In the genomic region with DNA sequence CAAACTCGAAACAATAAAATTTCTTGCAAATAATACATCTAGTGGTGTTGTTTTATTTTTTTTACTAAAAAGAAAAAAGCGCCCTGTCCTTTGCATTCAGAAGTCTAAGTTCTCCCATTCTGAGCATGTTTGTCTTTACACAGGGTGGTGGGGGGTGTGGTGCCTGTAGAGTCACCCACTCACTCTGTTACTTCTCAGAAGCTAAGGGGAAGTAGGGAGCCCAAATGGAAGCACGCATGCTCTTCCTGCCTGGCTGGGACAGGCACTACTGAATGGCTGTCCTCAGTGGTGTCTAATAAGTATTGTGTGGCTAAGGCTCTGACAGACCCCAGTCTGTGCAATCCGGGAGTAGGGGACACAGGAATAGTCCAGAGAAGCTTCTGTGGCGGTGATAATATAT, we compare ENCODE assay signal across 21 mouse cellular contexts.
DNase-seq lines count a peak whose midpoint lies in the region; ATAC-seq and TF ChIP-seq lines count a peak whose summit lies in the region.
"Had no signal": no experiment of that assay in that cellular context is flagged by ENCODE, and none has a peak within 500 bp of the region (broad histone marks: within the 10 kb centered on the region; RNA-seq: fewer than 3 reads in every experiment).

No protein-coding gene starts in this region.

- WGBS in heart, adult 2 months: 76% methylated on average over 5 of the region's 5 CpGs
- 78% methylated on average over 5 of the region's 5 CpGs for WGBS in heart, embryonic 10.5 days
- WGBS in liver, postnatal 0 days (ENCODE audit: insufficient replicate concordance): 59% methylated on average over 5 of the region's 5 CpGs

- DNase-seq in heart, adult 2 months: no peak
- no peak for DNase-seq in heart, embryonic 10.5 days (ENCODE audit: low spot score)
- no peak for DNase-seq in liver, postnatal 0 days
- DNase-seq in liver: no peak
- DNase-seq in urinary bladder, adult 2 months (ENCODE audit: low spot score): no peak
- no peak for DNase-seq in spleen, postnatal 14 days (ENCODE audit: low spot score in 2 of 2)
- DNase-seq: adrenal gland, postnatal 14 days; cerebellum, adult 18-20 months; cerebellum, adult 9-11 months; cerebellum, postnatal 36 days; gastrocnemius, postnatal 10 days; heart, postnatal 10 days; heart, postnatal 4 days had no signal

- H3K4me1 ChIP-seq in heart, adult 2 months (ENCODE audit: control insufficient read depth, insufficient read depth, low read length): peaks cover 27% of the 10 kb centered on the region
- H3K4me1 ChIP-seq in heart, embryonic 10.5 days: peaks cover 19% of the 10 kb centered on the region
- peaks cover 14% of the 10 kb centered on the region; the same call in 1 of the 2 replicates for H3K4me1 ChIP-seq in liver, postnatal 0 days (ENCODE audit: insufficient read depth)
- H3K4me1 ChIP-seq: forebrain, embryonic 13.5 days had no signal

- no peaks in the 10 kb centered on the region for H3K27me3 ChIP-seq in heart, adult 2 months (ENCODE audit: control insufficient read depth, insufficient read depth, low read length)
- no peaks in the 10 kb centered on the region for H3K27me3 ChIP-seq in heart, embryonic 10.5 days (ENCODE audit: insufficient read depth, poor library complexity, severe bottlenecking)
- H3K27me3 ChIP-seq in liver, postnatal 0 days (ENCODE audit: insufficient read depth, low read length): no peaks in the 10 kb centered on the region
- H3K27me3 ChIP-seq: forebrain, embryonic 13.5 days; hindbrain, embryonic 13.5 days; Patski had no signal

- TF ChIP-seq EP300 in heart, adult 2 months (IDR thresholded peaks at IDR 0.05; ENCODE audit: insufficient read depth, low read depth, low read length): no peak
- TF ChIP-seq EP300 in liver, postnatal 0 days (IDR thresholded peaks at IDR 0.05; ENCODE audit: low read depth): no peak

- no peaks in the 10 kb centered on the region for H3K9me3 ChIP-seq in heart, embryonic 10.5 days
- H3K9me3 ChIP-seq in liver, postnatal 0 days (ENCODE audit: low read length): no peaks in the 10 kb centered on the region
- H3K9me3 ChIP-seq: embryonic facial prominence, embryonic 10.5 days; forebrain, embryonic 13.5 days; hindbrain, embryonic 13.5 days had no signal

- no peak for TF ChIP-seq POLR2A in heart, adult 2 months (IDR thresholded peaks at IDR 0.05; ENCODE audit: insufficient read depth, low read depth, low read length)

- H3K79me2 ChIP-seq in heart, adult 2 months (replicated peaks; ENCODE audit: control insufficient read depth, insufficient read depth, low read length): no peaks in the 10 kb centered on the region

- peak overlapping the region; percentile 57 for H3K27ac ChIP-seq in heart, adult 2 months
- no peak overlapping the region for H3K27ac ChIP-seq in heart, embryonic 10.5 days
- 0 out of 2 replicates have a peak overlapping the region, but pooled peaks have one; percentile 13 for H3K27ac ChIP-seq in liver, postnatal 0 days (ENCODE audit: low read depth)
- H3K27ac ChIP-seq: forebrain, embryonic 13.5 days; hindbrain, embryonic 13.5 days; hindbrain, postnatal 0 days had no signal

- intact Hi-C loops in heart, adult 2 months (cut with DNase I): loop anchor here (2.0 kb wide), 1 partner anchor 22 kb away; no protein-coding TSS in a partner anchor

- H3K36me3 ChIP-seq in heart, adult 2 months (ENCODE audit: control insufficient read depth, insufficient read depth, low read length): peaks cover 6% of the 10 kb centered on the region
- H3K36me3 ChIP-seq in heart, embryonic 10.5 days: no peaks in the 10 kb centered on the region
- H3K36me3 ChIP-seq in liver, postnatal 0 days (replicated peaks; ENCODE audit: insufficient read depth, low read length): no peaks in the 10 kb centered on the region
- H3K36me3 ChIP-seq: embryonic facial prominence, embryonic 10.5 days; hindbrain, embryonic 13.5 days had no signal

- H3K4me3 ChIP-seq in heart, adult 2 months: no peak overlapping the region
- no peak overlapping the region for H3K4me3 ChIP-seq in heart, embryonic 10.5 days
- H3K4me3 ChIP-seq in liver, postnatal 0 days (ENCODE audit: low read depth, low read length): no peak overlapping the region
- H3K4me3 ChIP-seq: embryonic facial prominence, embryonic 10.5 days; forebrain, embryonic 13.5 days; hindbrain, embryonic 13.5 days had no signal

- H3K4me2 ChIP-seq in liver, postnatal 0 days (ENCODE audit: low read depth, low read length): no peak overlapping the region
- H3K4me2 ChIP-seq: forebrain, embryonic 13.5 days; hindbrain, embryonic 13.5 days had no signal

- no peak for ATAC-seq in liver, postnatal 0 days
- ATAC-seq in granulocyte monocyte progenitor cell, adult 5-6 weeks (replicated peaks; ENCODE audit: poor library complexity, severe bottlenecking): peak; percentile 52
- peak; percentile 60 for ATAC-seq in monocyte, adult 5-6 weeks (replicated peaks; ENCODE audit: insufficient number of reproducible peaks, low FRiP score, low TSS enrichment, poor library complexity, severe bottlenecking)
- ATAC-seq: activated CD4-positive, CD25-positive, alpha-beta regulatory T cell, adult 4 months; forebrain, embryonic 13.5 days; hindbrain, postnatal 0 days; Patski had no signal

- TF ChIP-seq CTCF in heart, adult 2 months (IDR thresholded peaks at IDR 0.05): no peak
- no peak for TF ChIP-seq CTCF in liver, postnatal 0 days (IDR thresholded peaks at IDR 0.05; ENCODE audit: low read depth)

- no peak overlapping the region for H3K9ac ChIP-seq in heart, adult 2 months (ENCODE audit: low read depth, low read length)
- H3K9ac ChIP-seq in liver, postnatal 0 days (replicated peaks): no peak overlapping the region
- H3K9ac ChIP-seq: forebrain, embryonic 13.5 days; hindbrain, embryonic 13.5 days had no signal
